Mouse (Mus musculus) stomach, embryonic 15.5 days (tissue): ENCODE results near the gene Syt2. TPM values are rescaled to one million over a fixed set of nuclear protein-coding genes. Genes with fewer than 3 reads are reported as not detected.
A peak's percentile ranks its signal among the peaks of the same experiment; 100 is the strongest.

ENCODE experiments used
- ATAC-seq: fragments of 200-750 bp; cut with Nextera tagmentation; 2 replicates; pipeline ENCODE4 v1.8.0; 2017; ENCODE audit warnings: low read depth, moderate number of reproducible peaks, moderate TSS enrichment; ENCODE audit not compliant: insufficient read depth, low FRiP score
- H3K27ac ChIP-seq: fragments of 300-500 bp; sonication (generic); 2 replicates; pipeline ENCODE4 v1.5.1; 2015; ENCODE audit warnings: mild to moderate bottlenecking, inconsistent platforms
- H3K27me3 ChIP-seq: fragments of 300-500 bp; sonication (generic); replicated peaks from 2 replicates; pipeline ENCODE4 v1.6.1; 2015; ENCODE audit warnings: inconsistent platforms
- H3K36me3 ChIP-seq: fragments of 300-500 bp; sonication (generic); 2 replicates; pipeline ENCODE4 v1.6.1; 2015; ENCODE audit warnings: inconsistent platforms
- H3K4me1 ChIP-seq: fragments of 300-500 bp; sonication (generic); 2 replicates; pipeline ENCODE4 v1.6.1; 2015; ENCODE audit warnings: inconsistent platforms
- H3K4me2 ChIP-seq: fragments of 300-500 bp; sonication (generic); 2 replicates; pipeline ENCODE4 v1.6.1; 2015; ENCODE audit warnings: mild to moderate bottlenecking, inconsistent platforms
- H3K4me3 ChIP-seq: fragments of 300-500 bp; sonication (generic); replicated peaks from 2 replicates; pipeline ENCODE4 v1.5.1; 2015; ENCODE audit warnings: inconsistent platforms
- H3K9ac ChIP-seq: fragments of 300-500 bp; sonication (generic); 2 replicates; pipeline ENCODE4 v1.6.1; 2015; ENCODE audit warnings: inconsistent platforms
- H3K9me3 ChIP-seq: fragments of 300-500 bp; sonication (generic); 2 replicates; pipeline ENCODE4 v1.6.1; 2016; ENCODE audit warnings: inconsistent platforms
- WGBS: fragments of 180-500 bp; shearing (Covaris S2); methylation state at CpG from one replicate; pipeline ENCODE4 v1.1.7; 2015; 5-methylcytosine and 5-hydroxymethylcytosine counted together
- polyA plus RNA-seq: library from polyadenylated mRNA; unstranded; fragments of >200 nt; fragmentation: Nextera tagmentation; extraction: Ambion mirVana; gene quantifications from 2 replicates; pipeline ENCODE4 v1.2.1, GENCODE M21; 2015

Gene Syt2
- 1.8 and 2.8 TPM in 2 replicates for polyA plus RNA-seq

DNA sequence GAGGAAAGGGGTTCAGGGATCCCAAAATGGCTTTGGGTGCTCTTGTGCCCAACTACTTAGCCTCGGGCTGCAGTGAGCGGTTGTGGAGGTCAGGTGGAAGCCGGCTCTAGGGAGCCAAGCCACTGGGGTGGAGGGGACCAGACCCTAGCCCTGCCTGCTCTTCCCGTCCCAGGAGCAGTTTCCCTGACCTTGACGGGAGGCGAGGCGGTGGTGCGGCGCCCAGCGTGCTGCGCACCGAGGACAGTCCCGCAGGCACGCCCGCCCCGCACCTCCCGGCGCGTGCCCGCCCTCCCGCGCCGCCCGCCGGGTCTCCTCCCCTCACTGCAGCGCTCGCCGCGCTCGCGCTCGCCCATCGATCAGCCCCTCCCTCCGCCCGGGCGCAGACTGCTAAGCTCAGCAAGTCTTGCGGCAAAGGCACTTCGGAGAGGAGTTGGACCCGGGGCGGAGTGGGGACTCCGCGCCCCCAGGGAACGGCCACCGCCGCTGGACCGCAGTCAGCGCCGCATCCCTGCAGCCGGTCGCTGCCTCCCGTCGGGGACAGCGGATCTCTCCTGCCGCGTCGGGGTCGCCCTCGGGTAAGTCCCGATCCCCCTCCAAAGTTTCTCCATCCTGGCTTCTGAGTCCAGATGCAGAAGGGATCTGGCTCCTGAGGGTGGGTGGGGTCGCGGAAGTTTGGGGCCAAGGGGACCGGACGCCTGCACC lies at the start of gene Syt2:
Gene Syt2, plus strand, starts transcription at position 417 of the 702 bp plus-strand sequence.
- peaks cover 40% of the 10 kb centered on the region for H3K27me3 ChIP-seq
- ATAC-seq: peak; percentile 49; the same call in 1 of the 2 replicates

DNA sequence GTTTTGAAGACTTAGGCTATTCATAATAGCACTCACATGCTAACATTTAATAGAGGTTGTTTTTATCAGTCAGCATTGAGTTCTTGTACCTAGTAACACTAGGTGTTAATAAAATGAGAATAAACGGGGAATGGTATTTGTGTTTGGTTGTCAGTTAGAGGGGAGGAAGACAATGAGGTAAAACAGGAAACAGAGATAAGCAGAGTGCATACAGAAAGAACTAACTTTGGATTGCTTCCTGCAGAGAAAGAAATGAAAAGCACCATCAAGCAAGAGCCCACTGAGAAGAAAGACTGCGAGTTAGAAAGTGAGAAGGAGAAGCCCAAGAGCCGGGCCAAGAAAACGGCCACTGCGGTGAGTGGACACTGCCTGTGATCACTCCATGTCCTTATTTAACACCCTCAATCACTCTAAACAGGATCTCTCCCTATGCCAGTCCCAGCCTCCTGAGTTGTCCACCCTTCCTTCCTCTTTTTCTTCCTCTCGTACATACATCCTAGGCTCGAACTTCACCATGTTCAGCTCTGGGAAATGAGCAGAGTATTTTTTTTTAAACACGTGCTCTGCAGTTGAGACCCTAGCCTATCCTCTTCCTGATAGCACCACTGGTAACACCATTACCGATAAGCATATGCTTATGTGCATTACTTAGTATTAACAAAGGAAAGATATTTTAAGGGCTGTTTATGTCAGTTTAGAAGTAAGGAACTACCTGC lies 49.0 kb upstream of the Syt2 start:
- ATAC-seq: no peak
- H3K4me3 ChIP-seq: no peak overlapping the region
- 76% methylated on average over 9 of the region's 9 CpGs for WGBS
- no peak overlapping the region for H3K9ac ChIP-seq
- no peak overlapping the region for H3K4me2 ChIP-seq
- H3K27ac ChIP-seq: no peak overlapping the region
- no peaks in the 10 kb centered on the region for H3K9me3 ChIP-seq
- peaks cover 54% of the 10 kb centered on the region for H3K36me3 ChIP-seq
- no peaks in the 10 kb centered on the region for H3K4me1 ChIP-seq
- no peaks in the 10 kb centered on the region for H3K27me3 ChIP-seq

More for the DNA sequence above, at the start of gene Syt2:
- Histone ChIP-seq H3K27ac (no peak within 1 kb of the TSS), H3K4me1 (peaks cover 15% of the 10 kb centered on the region), H3K4me2 (peak within 1 kb of the TSS; percentile 92), H3K4me3 (peak within 1 kb of the TSS; percentile 54), H3K9ac (peak within 1 kb of the TSS; percentile 26; the same call in 1 of the 2 replicates), H3K36me3 (no peaks in the 10 kb centered on the region), H3K9me3 (no peaks in the 10 kb centered on the region)
- WGBS: under 1% methylated on average over 59 of the region's 63 CpGs

DNA sequence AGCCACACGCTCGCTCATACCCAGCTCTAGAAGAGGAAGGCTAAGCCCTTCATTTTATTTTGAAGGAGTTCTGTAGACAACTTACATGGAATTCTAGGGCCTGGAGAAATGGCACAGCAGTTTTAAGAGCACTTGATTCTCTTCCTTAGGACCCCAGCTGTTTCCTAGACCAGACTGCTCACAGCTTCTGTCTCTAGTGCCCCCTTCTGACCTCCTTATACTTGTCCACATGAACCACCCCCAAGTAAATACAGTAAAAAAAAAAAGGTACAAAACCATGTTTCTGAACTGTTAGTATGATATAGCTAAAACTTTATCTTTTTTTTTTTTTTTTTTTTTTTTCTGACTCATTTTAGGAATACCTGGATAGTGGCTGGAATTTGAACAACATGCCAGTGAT lies 42.4 kb upstream of the Syt2 start:
- Histone ChIP-seq H3K27me3 (no peaks in the 10 kb centered on the region), H3K4me2 (no peak overlapping the region), H3K9me3 (no peaks in the 10 kb centered on the region), H3K4me1 (no peaks in the 10 kb centered on the region), H3K27ac (no peak overlapping the region), H3K9ac (no peak overlapping the region), H3K4me3 (no peak overlapping the region), H3K36me3 (peaks cover 36% of the 10 kb centered on the region)
- ATAC-seq: no peak
- WGBS: 98% methylated on average over 2 of the region's 2 CpGs

DNA sequence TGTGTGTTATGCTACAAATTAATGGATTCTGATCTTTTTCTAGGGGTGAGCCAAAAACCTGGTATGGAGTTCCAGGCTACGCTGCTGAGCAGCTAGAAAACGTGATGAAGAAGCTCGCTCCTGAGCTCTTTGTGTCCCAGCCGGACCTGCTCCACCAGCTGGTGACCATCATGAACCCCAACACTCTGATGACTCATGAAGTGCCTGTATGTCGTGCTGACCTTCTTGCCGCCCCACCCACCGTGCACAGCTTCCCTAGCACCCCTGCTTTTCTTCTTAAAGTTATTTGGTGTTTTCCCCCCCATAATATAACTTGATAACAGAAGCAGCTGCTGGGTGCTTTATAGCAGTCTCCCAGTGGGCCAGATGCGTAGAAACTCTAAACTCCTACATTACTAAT lies 40.8 kb upstream of the Syt2 start:
- ATAC-seq: no peak
- Histone ChIP-seq H3K4me2 (no peak overlapping the region), H3K9me3 (no peaks in the 10 kb centered on the region), H3K9ac (no peak overlapping the region), H3K36me3 (peaks cover 36% of the 10 kb centered on the region), H3K27ac (peak overlapping the region; percentile 3; the same call in 1 of the 2 replicates), H3K4me1 (no peaks in the 10 kb centered on the region), H3K4me3 (no peak overlapping the region), H3K27me3 (no peaks in the 10 kb centered on the region)
- 53% methylated on average over 8 of the region's 8 CpGs for WGBS

DNA sequence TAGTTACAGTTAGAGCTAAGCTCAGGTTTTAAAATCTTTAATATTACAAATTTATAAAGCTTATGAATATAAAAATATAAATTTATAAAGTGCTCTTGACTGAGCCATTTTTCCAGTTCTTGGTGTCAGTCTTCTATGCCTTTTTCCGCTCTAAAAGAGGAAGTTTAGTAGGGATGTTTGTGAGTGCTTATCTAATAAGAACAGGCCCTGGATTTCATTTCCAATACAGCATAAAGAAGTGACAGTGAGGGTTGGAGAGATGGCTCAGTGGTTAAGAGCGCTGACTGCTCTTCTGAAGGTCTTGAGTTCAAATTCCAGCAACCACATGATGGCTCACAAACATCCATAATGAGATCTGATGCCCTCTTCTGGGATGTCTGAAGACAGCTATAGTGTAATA lies 40.1 kb upstream of the Syt2 start:
- Histone ChIP-seq H3K9me3 (no peaks in the 10 kb centered on the region), H3K27ac (no peak overlapping the region), H3K4me3 (no peak overlapping the region), H3K4me2 (no peak overlapping the region), H3K4me1 (no peaks in the 10 kb centered on the region), H3K9ac (no peak overlapping the region), H3K27me3 (no peaks in the 10 kb centered on the region), H3K36me3 (peaks cover 29% of the 10 kb centered on the region)
- WGBS: 88% methylated on average over 2 of the region's 2 CpGs
- no peak for ATAC-seq

DNA sequence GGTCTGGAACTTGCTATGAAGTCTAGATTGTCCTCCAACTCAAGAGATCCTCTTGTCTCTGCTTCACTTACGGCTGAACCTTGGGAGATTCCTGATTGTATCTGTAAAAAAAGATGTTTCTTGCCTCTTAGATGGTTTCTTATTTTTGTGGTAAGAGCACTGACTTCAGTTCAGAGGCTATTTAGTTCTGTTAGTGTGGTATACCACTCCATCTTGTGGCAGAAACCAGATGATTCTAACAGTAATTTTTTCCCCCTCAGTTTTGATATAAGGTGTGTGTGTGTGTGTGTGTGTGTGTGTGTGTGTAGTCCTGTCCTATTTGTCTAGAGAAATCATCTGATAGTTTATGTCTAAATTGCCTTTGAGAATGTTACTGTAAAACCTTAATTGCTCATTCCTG lies 39.2 kb upstream of the Syt2 start:
- Histone ChIP-seq H3K9me3 (no peaks in the 10 kb centered on the region), H3K36me3 (peaks cover 24% of the 10 kb centered on the region), H3K4me2 (no peak overlapping the region), H3K4me3 (no peak overlapping the region), H3K9ac (no peak overlapping the region), H3K27ac (no peak overlapping the region), H3K4me1 (no peaks in the 10 kb centered on the region), H3K27me3 (no peaks in the 10 kb centered on the region)
- WGBS: 75% methylated on average over 1 of the region's 1 CpGs
- ATAC-seq: no peak

DNA sequence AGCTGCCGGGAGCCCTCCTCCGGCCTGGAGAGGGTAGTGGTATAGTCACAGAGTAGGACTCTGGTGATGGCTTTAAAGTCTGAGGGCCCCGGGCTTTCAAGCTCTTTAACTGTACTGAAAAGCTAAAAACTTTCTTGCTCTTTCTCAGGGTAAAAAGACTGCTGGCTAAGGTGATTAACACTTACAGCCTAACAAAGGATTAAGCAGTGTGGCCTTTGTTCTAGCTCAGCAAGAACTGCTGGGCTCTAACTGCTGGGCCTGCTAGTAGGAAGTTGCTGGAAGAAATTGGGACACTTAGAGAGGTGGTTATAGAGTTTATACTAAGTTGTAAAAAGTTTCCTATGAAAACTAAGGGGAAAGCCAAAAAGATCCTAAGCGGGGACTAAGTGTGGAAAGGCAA lies 37.3 kb upstream of the Syt2 start:
- H3K27me3 ChIP-seq: no peaks in the 10 kb centered on the region
- H3K4me1 ChIP-seq: no peaks in the 10 kb centered on the region
- H3K9ac ChIP-seq: no peak overlapping the region
- H3K27ac ChIP-seq: no peak overlapping the region
- H3K4me2 ChIP-seq: no peak overlapping the region
- WGBS: 51% methylated on average over 4 of the region's 4 CpGs
- peaks cover 25% of the 10 kb centered on the region for H3K36me3 ChIP-seq
- no peaks in the 10 kb centered on the region for H3K9me3 ChIP-seq
- no peak overlapping the region for H3K4me3 ChIP-seq
- ATAC-seq: no peak

DNA sequence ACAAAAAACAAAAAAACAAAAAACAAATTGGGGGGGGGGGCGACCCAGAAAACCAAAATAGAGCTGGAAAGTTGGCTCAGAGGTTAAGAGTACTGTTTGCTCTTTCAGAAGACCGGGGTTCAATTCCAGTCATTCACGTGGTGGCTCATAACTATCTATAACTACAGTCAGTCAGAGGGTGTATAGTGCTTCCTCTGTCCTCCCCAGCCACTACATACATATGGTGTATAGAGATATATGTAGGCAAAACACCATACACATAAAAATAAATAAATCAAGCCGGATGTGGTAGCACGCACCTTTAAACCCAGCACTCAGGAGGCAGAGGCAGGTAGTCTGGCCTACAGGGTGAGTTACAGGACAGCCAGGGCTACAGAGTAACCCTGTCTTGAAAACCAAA lies 31.9 kb upstream of the Syt2 start:
- Histone ChIP-seq H3K9ac (no peak overlapping the region), H3K4me3 (no peak overlapping the region), H3K27me3 (no peaks in the 10 kb centered on the region), H3K4me1 (no peaks in the 10 kb centered on the region), H3K36me3 (peaks cover 34% of the 10 kb centered on the region), H3K27ac (no peak overlapping the region), H3K9me3 (no peaks in the 10 kb centered on the region), H3K4me2 (no peak overlapping the region)
- ATAC-seq: no peak
- WGBS: 93% methylated on average over 5 of the region's 5 CpGs

DNA sequence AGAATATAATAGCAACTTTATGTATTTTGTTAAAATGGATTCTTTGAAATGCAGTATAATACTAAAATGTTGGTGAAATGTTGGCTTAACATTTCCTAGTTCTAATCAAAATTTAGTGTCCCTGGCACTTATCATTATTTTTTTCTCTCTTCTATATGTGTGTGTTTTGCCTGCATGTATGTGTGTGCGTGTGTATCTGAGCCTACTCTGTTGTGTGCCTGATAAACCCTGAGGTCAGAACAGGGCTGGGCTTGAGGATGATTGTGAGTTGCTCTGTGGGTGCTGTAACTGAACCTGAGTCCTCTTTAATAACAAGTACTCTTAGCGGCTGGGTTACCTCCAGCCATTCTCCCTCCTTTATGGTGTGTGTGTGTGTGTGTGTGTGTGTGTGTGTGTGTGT lies 31.5 kb upstream of the Syt2 start:
- Histone ChIP-seq H3K27me3 (no peaks in the 10 kb centered on the region), H3K36me3 (peaks cover 38% of the 10 kb centered on the region), H3K4me2 (no peak overlapping the region), H3K9ac (no peak overlapping the region), H3K27ac (no peak overlapping the region), H3K9me3 (no peaks in the 10 kb centered on the region), H3K4me3 (no peak overlapping the region), H3K4me1 (no peaks in the 10 kb centered on the region)
- no peak for ATAC-seq
- WGBS: 83% methylated on average over 2 of the region's 2 CpGs

DNA sequence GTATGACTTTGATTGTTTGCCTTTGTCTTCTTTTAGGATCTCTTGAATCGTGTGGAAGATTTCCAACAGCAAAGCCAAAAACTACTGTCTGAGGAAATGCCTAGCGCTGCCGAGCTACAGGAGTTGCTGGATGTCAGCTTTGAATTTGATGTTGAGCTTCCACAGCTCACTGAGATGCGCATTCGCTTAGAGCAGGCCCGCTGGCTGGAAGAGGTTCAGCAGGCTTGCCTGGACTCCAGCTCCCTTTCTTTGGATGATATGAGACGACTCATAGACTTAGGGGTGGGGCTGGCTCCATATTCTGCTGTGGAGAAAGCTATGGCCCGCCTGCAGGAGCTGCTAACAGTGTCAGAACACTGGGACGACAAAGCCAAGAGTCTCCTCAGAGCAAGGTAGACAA lies 28.8 kb upstream of the Syt2 start:
- 84% methylated on average over 9 of the region's 9 CpGs for WGBS
- Histone ChIP-seq H3K4me2 (no peak overlapping the region), H3K27me3 (no peaks in the 10 kb centered on the region), H3K4me1 (no peaks in the 10 kb centered on the region), H3K9ac (no peak overlapping the region), H3K36me3 (peaks cover 49% of the 10 kb centered on the region), H3K4me3 (no peak overlapping the region), H3K27ac (no peak overlapping the region), H3K9me3 (no peaks in the 10 kb centered on the region)
- ATAC-seq: no peak

DNA sequence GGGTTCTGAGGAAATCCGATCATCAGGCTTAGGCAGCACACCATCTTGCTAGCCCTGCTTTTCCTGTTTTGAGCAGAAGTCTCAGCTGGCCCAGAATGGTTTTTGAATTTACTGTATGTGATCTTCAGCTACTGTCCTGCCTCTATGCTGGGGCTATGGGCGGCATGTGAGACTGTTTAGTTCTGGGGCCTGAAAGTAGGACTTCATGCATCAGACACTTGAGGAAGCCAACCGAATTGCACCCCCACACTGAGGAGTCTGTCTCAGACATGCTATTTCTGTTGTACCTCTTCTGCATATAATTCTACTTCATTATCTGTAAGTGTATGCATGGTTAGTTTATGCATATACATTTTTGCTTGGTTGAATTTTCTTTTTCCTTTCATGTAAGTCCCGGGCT lies 21.2 kb upstream of the Syt2 start:
- H3K4me3 ChIP-seq: no peak overlapping the region
- H3K27ac ChIP-seq: no peak overlapping the region
- no peak overlapping the region for H3K9ac ChIP-seq
- H3K4me2 ChIP-seq: no peak overlapping the region
- H3K9me3 ChIP-seq: no peaks in the 10 kb centered on the region
- no peaks in the 10 kb centered on the region for H3K27me3 ChIP-seq
- ATAC-seq: no peak
- H3K36me3 ChIP-seq: peaks cover 62% of the 10 kb centered on the region
- H3K4me1 ChIP-seq: no peaks in the 10 kb centered on the region
- 85% methylated on average over 4 of the region's 4 CpGs for WGBS

DNA sequence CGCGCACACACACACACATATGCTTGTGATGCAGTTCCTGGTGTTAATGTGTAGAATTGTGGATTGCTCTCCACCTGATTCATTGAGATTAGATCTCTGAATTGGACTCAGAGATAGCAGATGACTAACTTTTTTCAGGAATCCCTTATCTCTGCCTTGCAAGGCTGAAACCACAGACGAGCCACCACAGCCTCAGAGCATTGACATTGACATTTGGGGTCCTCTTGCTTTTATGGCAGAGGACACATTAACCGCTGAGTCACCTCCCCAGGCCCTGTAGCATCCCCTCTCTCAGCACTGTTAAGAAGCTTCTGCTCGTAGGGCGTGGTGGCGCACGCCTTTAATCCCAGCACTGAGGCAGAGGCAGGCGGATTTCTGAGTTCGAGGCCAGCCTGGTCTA lies 17.0 kb upstream of the Syt2 start:
- Histone ChIP-seq H3K36me3 (peaks cover 59% of the 10 kb centered on the region), H3K4me3 (no peak overlapping the region), H3K27ac (no peak overlapping the region), H3K4me1 (no peaks in the 10 kb centered on the region), H3K4me2 (no peak overlapping the region), H3K9ac (no peak overlapping the region), H3K27me3 (no peaks in the 10 kb centered on the region), H3K9me3 (no peaks in the 10 kb centered on the region)
- ATAC-seq: no peak
- 90% methylated on average over 10 of the region's 10 CpGs for WGBS
